Mouse (Mus musculus) heart, embryonic 12.5 days (tissue): ENCODE results near the gene Cdkl2. TPM values are rescaled to one million over a fixed set of nuclear protein-coding genes. Genes with fewer than 3 reads are reported as not detected.

Experiments
- polyA plus RNA-seq: library from polyadenylated mRNA; unstranded; fragments of >200 nt; fragmentation: Nextera tagmentation; extraction: Ambion mirVana; gene quantifications from 2 replicates; pipeline ENCODE4 v1.2.1, GENCODE M21; 2016

Cdkl2 gene
- polyA plus RNA-seq, 1 experiment from 2014 or later = 1.0 TPM

Other genes with a start within 250 kb of the Cdkl2 start
- 53.5 and 59.6 TPM in 2 replicates for gene Rchy1, start 80.8 kb downstream of the Cdkl2 start, polyA plus RNA-seq
- not detected in 2 replicates for gene Odaph, start 56.4 kb downstream of the Cdkl2 start, polyA plus RNA-seq
- 186 and 193 TPM in 2 replicates for gene G3bp2, start 39.8 kb upstream of the Cdkl2 start, polyA plus RNA-seq
- gene Uso1, start 94.1 kb upstream of the Cdkl2 start, polyA plus RNA-seq = 39.9 and 41.9 TPM in 2 replicates
- gene U90926, start 171.5 kb upstream of the Cdkl2 start, polyA plus RNA-seq = not detected in 2 replicates
- gene Ppef2, start 212.4 kb upstream of the Cdkl2 start, polyA plus RNA-seq = not detected in 2 replicates
- 4.8 and 6.6 TPM in 2 replicates for gene Naaa, start 234.3 kb upstream of the Cdkl2 start, polyA plus RNA-seq